Mouse (Mus musculus) heart, embryonic 15.5 days (tissue): ENCODE measurements around the gene Ptprt. TPM values are rescaled to one million over a fixed set of nuclear protein-coding genes. Genes with fewer than 3 reads are reported as not detected.
"Not testable (repeated sequence)": the region's sequence is repeated elsewhere in the genome, so short reads cannot be mapped to it uniquely, and the experiment has no call there.

Experiments used
- ATAC-seq: fragments of 200-750 bp; cut with Nextera tagmentation; replicated peaks from 2 replicates; pipeline ENCODE4 v1.8.0; 2017; ENCODE audit warnings: low read depth, moderate TSS enrichment; ENCODE audit not compliant: insufficient number of reproducible peaks, insufficient read depth, low FRiP score
- H3K27ac ChIP-seq: fragments of 300-500 bp; sonication (generic); 2 replicates; pipeline ENCODE4 v1.5.1; 2015; ENCODE audit warnings: mild to moderate bottlenecking, inconsistent platforms
- H3K27me3 ChIP-seq: fragments of 300-500 bp; sonication (generic); 2 replicates; pipeline ENCODE4 v1.6.1; 2015; ENCODE audit warnings: inconsistent platforms
- H3K36me3 ChIP-seq: fragments of 300-500 bp; sonication (generic); 2 replicates; pipeline ENCODE4 v1.6.1; 2015; ENCODE audit warnings: mild to moderate bottlenecking, inconsistent platforms
- H3K4me1 ChIP-seq: fragments of 300-500 bp; sonication (generic); replicated peaks from 2 replicates; pipeline ENCODE4 v1.6.1; 2015; ENCODE audit warnings: inconsistent platforms
- H3K4me2 ChIP-seq: fragments of 300-500 bp; sonication (generic); 2 replicates; pipeline ENCODE4 v1.6.1; 2015; ENCODE audit warnings: inconsistent platforms, mild to moderate bottlenecking, moderate library complexity
- H3K4me3 ChIP-seq: fragments of 300-500 bp; sonication (generic); 2 replicates; pipeline ENCODE4 v1.5.1; 2015; ENCODE audit warnings: mild to moderate bottlenecking, inconsistent platforms
- H3K9ac ChIP-seq: fragments of 300-500 bp; sonication (generic); 2 replicates; pipeline ENCODE4 v1.6.1; 2015; ENCODE audit warnings: mild to moderate bottlenecking, inconsistent platforms
- H3K9me3 ChIP-seq: fragments of 300-500 bp; sonication (generic); replicated peaks from 2 replicates; pipeline ENCODE4 v1.6.1; 2016; ENCODE audit warnings: inconsistent platforms
- WGBS: fragments of 180-500 bp; shearing (Covaris S2); methylation state at CpG from one replicate; pipeline ENCODE4 v1.1.7; 2015; ENCODE audit warnings: mixed read lengths; 5-methylcytosine and 5-hydroxymethylcytosine counted together
- polyA plus RNA-seq: library from polyadenylated mRNA; unstranded; fragments of >200 nt; fragmentation: Nextera tagmentation; extraction: Ambion mirVana; gene quantifications from 2 replicates; pipeline ENCODE4 v1.2.1, GENCODE M21; 2015

The Ptprt gene
- polyA plus RNA-seq, 1 experiment from 2014 or later, result 0.13 TPM

GRCm38 (mm10) chr2:161516921-161517320 is 1144.0 kb downstream of the Ptprt start:
- Histone ChIP-seq H3K9ac (no peak overlapping the region), H3K4me2 (no peak overlapping the region), H3K27ac (no peak overlapping the region), H3K4me1 (no peaks in the 10 kb centered on the region), H3K36me3 (no peaks in the 10 kb centered on the region), H3K27me3 (no peaks in the 10 kb centered on the region), H3K4me3 (no peak overlapping the region), H3K9me3 (no peaks in the 10 kb centered on the region)
- WGBS, result 36% methylated on average over 5 of the region's 5 CpGs
- no peak for ATAC-seq

GRCm38 (mm10) chr2:161513256-161513655 is 1147.7 kb downstream of the Ptprt start:
- Histone ChIP-seq H3K9ac (no peak overlapping the region), H3K9me3 (no peaks in the 10 kb centered on the region), H3K4me1 (0 out of 2 replicates have a peak, but pooled peaks cover 5% of the 10 kb centered on the region), H3K4me2 (no peak overlapping the region), H3K36me3 (no peaks in the 10 kb centered on the region), H3K27ac (no peak overlapping the region), H3K27me3 (no peaks in the 10 kb centered on the region), H3K4me3 (no peak overlapping the region)
- ATAC-seq, result no peak
- 71% methylated on average over 1 of the region's 1 CpGs for WGBS

- H3K9ac ChIP-seq, H3K27ac ChIP-seq, H3K9me3 ChIP-seq, H3K27me3 ChIP-seq, H3K4me3 ChIP-seq, H3K36me3 ChIP-seq, H3K4me1 ChIP-seq, ATAC-seq, H3K4me2 ChIP-seq: not testable (repeated sequence)
- WGBS, result 18% methylated on average over 6 of the region's 15 CpGs
These were observed 1148.9 kb downstream of the Ptprt start for GRCm38 (mm10) chr2:161511880-161512570.

GRCm38 (mm10) chr2:161511101-161511759 is 1149.7 kb downstream of the Ptprt start:
- Histone ChIP-seq H3K27me3 (no peaks in the 10 kb centered on the region), H3K27ac (no peak overlapping the region), H3K9me3 (no peaks in the 10 kb centered on the region), H3K4me3 (peak overlapping the region; percentile 49), H3K4me2 (peak overlapping the region; percentile 61), H3K36me3 (no peaks in the 10 kb centered on the region), H3K9ac (no peak overlapping the region), H3K4me1 (0 out of 2 replicates have a peak, but pooled peaks cover 5% of the 10 kb centered on the region)
- ATAC-seq, result no peak
- 29% methylated on average over 8 of the region's 8 CpGs for WGBS

DNA sequence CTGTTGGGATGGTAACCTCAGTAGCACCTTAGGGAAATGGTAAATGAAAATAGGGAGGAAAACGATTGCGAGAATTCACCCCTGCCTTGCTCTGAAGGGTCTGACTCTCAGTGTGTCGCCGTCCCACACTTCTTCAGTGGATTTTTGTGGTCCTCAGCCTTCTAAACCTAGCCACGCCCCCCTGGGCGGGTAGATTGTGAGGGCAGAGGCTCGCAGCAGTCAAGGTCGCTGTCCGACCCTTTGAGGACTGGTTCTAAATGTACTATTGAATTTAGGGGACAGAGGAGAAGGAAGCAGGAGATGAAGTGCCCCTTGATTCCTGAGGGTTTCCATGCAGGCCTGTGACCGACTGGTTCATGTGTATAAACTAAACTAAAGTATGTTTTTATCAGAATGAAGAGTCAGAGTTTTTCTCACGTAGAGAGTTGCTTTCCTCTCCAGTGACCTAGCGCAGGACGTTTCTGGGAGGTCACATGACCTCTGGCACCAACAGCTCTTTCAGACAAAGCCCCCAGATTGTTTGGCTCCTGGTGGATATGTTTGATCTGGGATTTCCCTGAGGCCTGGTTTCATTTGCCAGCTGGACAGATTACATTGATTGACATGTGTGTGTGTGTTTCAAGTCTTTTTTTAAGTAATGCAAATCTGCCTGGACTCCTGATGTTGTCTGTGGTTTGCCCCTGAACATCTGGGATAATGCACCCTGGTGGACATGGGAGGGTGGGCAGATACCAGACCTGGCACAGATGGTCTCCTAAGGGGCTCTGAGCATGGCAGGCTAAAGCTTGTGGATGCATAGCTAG is 1161.6 kb downstream of the Ptprt start:
- Histone ChIP-seq H3K4me2 (peak overlapping the region; percentile 52), H3K4me3 (peak overlapping the region; percentile 23), H3K9me3 (no peaks in the 10 kb centered on the region), H3K27me3 (no peaks in the 10 kb centered on the region), H3K27ac (no peak overlapping the region), H3K9ac (no peak overlapping the region), H3K4me1 (peaks cover 5% of the 10 kb centered on the region; the same call in 1 of the 2 replicates), H3K36me3 (no peaks in the 10 kb centered on the region)
- ATAC-seq, result no peak
- 10% methylated on average over 13 of the region's 13 CpGs for WGBS

DNA sequence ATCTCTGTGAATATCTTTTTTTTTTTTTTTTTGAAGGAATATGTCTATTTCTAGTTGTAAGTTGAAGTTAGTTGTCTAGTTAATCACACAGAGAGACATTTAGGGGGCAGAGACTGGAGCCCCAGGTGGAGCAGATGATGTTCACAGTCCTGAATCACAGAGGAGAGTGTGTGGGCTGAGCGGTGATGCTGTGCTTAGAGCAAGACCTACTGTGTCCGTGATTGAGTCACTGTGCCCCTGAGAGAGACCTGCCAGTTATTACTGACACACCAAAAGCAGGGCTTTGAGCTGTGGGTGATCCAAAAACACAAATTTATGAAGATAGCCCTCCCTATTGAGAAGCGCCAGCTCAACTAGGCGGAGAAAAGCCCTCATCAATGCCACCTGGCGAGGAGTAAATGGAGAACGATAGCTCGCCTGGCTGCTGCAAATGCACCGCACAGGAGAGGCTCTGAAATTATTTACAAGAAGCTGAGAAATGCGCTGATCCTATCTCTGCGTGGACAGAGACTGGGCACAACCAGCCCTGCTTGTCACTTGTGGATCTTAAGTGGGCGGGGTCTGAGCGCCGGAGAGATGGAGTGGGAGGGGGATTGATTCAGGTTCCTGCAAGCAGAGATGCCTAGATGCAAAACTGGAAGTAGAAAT is 1162.4 kb downstream of the Ptprt start:
- H3K27me3 ChIP-seq, result no peaks in the 10 kb centered on the region
- no peak overlapping the region for H3K27ac ChIP-seq
- no peak overlapping the region for H3K9ac ChIP-seq
- peak overlapping the region; percentile 23 for H3K4me3 ChIP-seq
- 19% methylated on average over 13 of the region's 13 CpGs for WGBS
- no peaks in the 10 kb centered on the region for H3K36me3 ChIP-seq
- peaks cover 5% of the 10 kb centered on the region; the same call in 1 of the 2 replicates for H3K4me1 ChIP-seq
- peak overlapping the region; percentile 52 for H3K4me2 ChIP-seq
- H3K9me3 ChIP-seq, result no peaks in the 10 kb centered on the region
- ATAC-seq, result no peak

DNA sequence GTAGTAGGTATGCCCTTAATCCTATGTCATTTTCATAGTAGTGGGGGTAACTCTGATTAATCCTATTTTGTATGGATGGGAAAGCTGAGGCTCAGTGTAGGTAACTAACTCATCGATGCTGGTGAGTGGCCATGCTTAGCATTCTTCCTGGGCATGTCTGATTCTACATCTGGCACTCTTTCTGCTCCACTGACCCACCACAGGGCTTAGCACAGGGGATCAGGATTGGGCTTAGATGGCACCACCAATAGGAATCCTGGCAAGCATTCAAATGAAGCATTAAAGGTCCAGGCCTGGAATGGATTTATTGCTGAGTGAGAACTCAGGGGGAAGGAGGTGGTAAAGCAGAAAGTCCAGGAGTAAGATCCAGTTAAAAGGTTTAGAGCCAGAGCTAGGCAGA is 1179.2 kb downstream of the Ptprt start:
- no peak overlapping the region for H3K4me3 ChIP-seq
- ATAC-seq, result no peak
- H3K4me1 ChIP-seq, result no peaks in the 10 kb centered on the region
- H3K9ac ChIP-seq, result no peak overlapping the region
- no peaks in the 10 kb centered on the region for H3K36me3 ChIP-seq
- H3K27me3 ChIP-seq, result no peaks in the 10 kb centered on the region
- no peak overlapping the region for H3K27ac ChIP-seq
- WGBS, result 64% methylated on average over 1 of the region's 1 CpGs
- no peak overlapping the region for H3K4me2 ChIP-seq
- no peaks in the 10 kb centered on the region for H3K9me3 ChIP-seq

DNA sequence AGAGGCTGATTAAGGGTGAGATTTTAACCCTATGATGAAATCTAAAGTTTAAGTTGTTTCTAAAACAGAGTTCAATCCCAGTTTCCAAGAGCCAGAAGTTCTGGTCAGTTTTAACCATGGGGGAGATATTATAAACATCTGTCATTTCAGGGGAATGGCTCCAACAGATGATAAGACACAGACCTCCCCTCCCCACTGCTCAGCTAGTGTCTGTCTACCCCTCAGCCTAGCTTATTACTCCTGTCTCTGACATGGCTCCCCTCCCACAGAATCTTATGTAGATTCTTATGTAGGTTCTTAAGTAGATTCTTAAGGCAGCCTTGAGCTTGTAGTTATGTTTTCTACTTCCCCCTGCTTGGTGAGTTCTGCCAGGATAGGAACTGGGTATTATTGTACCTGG is 1180.5 kb downstream of the Ptprt start:
- H3K4me2 ChIP-seq, result no peak overlapping the region
- H3K9me3 ChIP-seq, result no peaks in the 10 kb centered on the region
- no peak for ATAC-seq
- H3K36me3 ChIP-seq, result no peaks in the 10 kb centered on the region
- H3K9ac ChIP-seq, result no peak overlapping the region
- H3K27ac ChIP-seq, result no peak overlapping the region
- no peaks in the 10 kb centered on the region for H3K27me3 ChIP-seq
- no peak overlapping the region for H3K4me3 ChIP-seq
- no peaks in the 10 kb centered on the region for H3K4me1 ChIP-seq
